Mouse (Mus musculus): ENCODE results near the gene Adra2b. TPM values are rescaled to one million over a fixed set of nuclear protein-coding genes. Genes with fewer than 3 reads are reported as not detected.

The Adra2b gene
- total RNA-seq (2022): 1 to 10 TPM in 2 of 4 experiments, under 1 TPM in 2; 0.96 to 1.2 (median 1.0) TPM

DNA sequence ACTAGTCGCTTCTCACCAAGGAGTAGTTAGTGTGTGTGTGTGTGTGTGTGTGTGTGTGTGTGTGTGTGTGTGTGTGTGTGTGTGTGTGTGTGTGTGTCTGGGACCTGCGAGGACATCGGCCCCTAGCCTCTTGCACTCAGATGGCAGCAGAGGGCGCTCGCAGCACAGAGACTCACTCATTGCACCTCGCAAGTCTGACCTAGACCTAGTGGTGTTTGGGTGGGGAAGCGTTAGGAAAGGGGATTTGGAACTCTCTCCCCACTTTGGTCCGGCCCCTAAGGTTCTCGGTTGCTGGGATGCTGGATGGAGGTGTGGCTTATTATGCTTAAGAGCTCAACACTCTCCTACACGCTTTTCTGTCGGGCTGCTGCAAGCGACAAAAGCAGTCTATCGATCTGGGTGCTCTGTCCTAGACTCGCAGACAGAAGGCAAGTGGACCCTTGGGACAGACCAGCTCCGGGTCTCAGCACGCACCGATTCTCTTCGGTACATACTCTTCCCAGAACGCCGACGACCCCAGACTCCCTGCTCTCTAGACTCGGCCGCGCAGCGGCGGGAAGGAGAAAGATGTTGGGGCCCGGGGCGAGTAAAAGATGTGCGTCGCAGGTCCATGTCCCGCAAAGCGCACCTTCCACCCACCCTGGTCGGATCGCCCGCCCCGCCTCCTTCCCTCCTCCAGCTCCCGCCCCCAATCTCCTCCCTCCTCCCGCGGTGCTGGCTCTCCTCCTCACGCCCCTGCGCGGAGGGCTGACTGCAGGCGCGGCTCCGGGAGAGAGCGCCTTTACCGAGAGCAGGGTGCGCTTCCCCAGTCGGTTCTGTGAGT lies at the start of gene Adra2b:
TSS of gene Adra2b (plus strand) at position 750 of the 823 bp plus-strand sequence.
- peak; percentile 57 to 69 for DNase-seq (ENCODE audit: low spot score in 2 of 2)

DNA sequence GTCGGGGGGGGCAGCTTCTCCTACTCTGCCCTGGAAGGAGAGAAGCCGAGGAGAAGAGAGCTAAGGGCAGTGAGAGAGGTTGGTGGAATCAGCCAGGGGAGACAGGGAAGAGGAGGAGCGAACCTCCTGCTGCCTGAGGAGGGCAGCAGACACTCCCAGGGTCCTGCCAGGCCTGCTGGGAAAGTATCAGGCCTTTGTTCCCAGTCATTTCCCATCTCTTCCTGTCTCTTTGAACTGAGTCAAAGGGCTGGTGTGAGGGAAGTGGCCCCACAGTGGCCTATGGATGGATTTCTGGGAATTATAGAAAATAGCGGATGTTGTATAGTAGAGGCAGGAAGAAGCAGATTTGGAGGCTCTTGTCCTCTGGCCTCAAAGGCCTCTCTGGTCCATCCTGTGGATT lies 49.1 kb upstream of the Adra2b start:
- no peak for DNase-seq (ENCODE audit: low spot score in 2 of 2)

DNA sequence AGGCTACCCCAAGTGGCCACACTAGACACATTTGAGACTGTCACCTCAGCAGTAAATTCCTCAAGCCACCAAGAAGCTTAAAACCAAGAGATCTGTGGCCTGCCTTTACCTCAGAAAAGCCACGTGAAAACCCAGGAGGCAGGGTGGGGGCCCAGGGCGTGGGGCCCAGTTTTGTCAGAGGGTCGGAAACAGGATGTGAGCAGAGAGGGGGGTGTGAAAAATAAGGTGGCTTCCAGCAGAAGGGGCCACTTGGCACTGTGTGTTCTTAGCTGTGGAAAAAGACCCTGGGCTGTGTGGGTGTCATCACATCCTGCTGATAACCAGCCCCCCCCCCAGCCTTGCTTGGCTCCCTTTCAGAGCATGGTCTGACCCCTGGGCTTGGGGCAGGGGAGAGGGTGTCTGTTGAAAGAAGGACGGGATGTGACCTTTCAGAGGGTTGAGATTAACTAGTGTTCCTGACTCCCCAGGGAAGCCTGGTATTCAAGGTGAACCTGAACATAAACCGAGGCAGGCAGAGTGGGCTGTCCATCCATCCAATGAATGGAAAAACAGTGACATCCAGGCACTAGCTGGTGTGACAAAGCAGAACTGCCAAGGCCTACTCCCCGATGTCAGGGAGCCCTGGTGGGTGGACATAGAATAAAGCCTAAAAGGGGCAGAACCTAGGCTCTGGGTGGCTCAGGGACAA lies 48.4 kb upstream of the Adra2b start:
- DNase-seq (ENCODE audit: low spot score in 2 of 2): no peak

DNA sequence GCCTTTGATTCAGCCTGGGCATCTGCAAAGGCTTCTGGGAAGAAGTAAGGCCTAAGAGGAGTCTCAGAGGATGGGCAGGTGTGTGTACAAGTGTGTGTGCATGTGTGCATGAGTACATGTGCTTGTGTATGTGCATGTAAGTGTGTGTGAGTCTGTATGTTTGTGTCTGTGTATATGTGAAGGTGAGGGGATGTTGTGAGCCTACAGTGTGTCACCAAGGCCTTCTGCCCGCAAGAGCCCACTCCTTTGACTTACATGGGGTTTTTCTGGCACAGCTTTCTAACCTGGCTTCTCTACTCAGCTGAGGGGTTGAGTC lies 47.9 kb upstream of the Adra2b start:
- DNase-seq (ENCODE audit: low spot score in 2 of 2): no peak

DNA sequence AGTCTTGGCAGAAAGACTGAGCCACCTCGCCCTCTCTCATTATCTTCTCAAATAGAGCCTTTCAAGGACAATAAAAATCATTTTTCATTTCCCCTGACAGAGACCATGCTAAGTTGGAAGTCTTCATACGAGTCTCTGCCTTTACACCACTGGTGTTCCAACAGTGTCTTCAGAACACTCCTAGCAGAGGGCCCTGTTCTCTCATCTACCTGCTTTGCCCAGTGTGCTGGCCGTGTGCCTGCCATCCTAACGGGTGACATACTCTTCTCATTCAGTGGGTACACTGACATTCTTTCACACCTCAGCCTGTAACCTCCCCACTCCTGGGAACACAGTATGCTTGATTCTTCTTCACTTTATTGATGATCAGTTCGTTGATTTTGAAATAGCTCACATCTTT lies 46.6 kb upstream of the Adra2b start:
- DNase-seq (ENCODE audit: low spot score in 2 of 2): no peak

DNA sequence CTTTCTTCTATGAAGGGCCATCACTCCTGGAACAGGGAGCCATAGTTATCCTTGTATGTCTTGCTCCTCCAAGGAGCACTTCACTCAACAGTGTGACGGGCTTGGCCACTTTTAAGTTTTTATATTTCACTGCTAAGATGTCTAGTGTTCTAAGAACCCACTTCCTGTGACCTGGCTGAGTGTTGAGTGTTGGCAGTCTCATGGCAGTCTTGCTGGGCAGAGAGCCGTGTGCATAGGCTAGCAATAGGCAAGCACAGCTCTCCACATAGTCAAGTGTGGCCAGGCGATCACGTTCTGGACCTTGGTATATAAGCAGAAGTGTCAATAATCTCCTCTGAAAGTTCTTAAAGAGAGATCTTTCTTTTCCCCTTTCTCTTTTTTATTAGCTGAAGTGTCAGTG lies 44.9 kb upstream of the Adra2b start:
- DNase-seq (ENCODE audit: low spot score in 2 of 2): no peak

DNA sequence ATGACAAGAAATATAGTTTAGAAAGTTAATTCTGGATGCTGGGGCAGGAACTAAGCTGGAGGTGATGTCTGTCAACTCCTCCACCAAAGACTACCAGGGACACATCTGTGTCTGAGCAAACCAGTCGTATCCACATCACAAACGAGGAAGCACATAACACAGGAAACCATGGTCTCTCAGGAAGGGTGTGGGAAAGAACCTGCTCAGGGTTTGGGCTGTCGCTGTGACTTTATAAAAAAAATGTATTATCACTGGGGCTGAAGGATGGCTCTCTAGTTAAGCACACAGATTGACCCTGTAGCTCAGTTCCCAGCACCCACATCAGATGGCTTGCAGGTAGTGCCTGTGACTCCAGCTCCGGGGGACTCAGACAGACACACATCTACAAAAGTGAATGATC lies 43.9 kb upstream of the Adra2b start:
- DNase-seq (ENCODE audit: low spot score in 2 of 2): no peak

DNA sequence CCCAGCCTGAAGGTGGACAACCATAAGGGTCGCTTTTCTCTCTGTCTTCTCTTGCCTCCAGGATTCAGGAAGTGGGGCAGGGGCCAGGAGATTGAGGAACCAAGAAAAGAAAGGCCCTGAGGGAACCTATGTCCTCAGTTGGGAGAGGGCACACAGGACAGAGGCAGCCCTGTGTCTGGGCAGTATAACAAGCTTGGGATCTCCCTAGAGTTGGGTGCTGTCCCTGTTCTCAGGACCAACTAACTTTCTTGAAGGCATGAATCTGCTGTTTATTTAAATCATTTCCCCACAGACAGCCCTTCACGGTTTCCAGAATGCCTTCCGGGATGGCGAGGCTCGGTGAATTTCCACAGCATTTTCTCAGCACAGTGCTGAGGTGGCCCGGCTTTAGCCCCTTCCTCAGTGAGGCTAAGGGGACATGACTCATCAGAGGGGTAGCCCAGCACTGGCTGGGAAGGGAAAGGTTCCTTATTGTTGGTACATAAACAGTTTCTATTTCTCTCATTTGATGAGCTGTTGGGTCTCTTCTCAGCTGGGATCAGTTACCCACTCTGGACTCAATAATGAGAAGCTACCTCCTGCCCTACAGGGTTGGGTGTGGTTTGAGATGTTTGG lies 40.2 kb upstream of the Adra2b start:
- DNase-seq (ENCODE audit: low spot score in 2 of 2): no peak

DNA sequence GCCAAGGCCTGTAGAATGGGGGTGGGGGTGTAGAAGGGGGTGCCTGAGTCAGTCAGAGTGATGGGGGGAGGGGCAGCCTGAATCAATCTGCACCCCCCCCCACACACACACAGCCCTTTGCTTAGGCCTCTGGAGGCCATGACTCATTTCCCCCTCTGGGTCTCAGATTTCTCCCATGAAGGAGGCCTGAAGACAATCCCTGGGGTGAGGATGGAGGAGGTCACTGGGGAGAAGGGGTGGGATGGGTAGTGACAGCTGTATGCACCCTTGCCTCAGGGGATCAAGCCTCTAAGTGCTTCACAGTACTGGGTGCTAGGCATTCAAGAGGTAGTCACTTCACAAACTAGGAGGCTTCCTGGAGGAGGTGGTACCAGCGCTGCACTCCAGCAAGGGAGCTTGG lies 39.3 kb upstream of the Adra2b start:
- no peak for DNase-seq (ENCODE audit: low spot score in 2 of 2)

DNA sequence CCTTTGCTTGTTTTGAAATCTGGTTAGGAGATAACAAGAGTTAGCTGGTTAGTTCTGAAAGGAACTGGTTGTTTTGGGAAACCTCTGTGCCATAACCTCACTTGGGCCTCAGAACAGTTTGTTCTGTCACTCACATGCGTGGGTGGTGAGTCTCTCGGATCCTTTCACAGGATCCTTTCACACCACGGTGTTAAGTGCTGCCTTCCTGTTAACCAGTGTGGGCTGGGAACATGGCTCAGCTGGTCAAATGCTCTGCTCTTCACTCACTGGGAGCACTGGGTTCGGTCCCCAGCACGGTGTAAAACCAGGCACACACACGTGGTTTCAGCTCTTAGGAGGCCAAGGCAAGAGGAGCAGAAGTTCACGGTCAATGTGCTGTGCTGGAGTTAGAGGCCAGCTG lies 38.6 kb upstream of the Adra2b start:
- DNase-seq (ENCODE audit: low spot score in 2 of 2): no peak

DNA sequence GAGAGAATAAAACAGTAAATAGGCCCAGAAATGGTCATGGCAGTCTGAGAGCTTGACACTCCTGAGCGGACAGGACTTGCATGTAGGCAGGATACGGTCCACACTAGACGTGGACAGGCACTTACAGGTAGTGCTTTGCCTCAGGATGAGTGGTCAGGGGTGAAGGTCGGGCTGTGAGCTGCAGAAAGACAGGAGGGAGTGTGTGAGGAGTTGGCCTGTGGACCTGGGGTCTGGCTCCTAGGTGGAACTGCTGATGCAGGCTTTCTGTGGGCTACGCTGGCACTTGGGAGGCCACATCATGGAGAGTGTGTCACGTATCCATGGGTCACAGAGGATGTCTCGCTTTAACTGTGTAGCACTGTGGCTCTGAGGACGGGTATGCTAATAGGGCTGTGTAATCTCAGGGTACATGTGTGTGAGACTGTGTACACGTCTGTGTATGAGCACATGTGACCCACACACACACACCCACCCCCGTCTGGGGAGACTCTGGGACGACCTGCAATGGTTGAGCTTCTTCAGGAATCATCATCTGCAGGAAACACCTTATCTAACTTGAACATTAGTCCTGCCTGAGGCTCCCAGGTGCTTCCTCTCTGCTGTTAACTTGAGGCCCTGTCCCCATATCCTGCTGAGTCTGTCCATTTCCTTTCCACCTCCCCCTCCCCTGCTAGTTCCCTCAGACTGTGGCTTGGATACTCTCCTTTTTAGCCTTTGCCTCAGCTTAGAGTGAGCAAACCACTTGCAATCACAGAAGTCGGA lies 34.7 kb upstream of the Adra2b start:
- no peak for DNase-seq (ENCODE audit: low spot score in 2 of 2)

DNA sequence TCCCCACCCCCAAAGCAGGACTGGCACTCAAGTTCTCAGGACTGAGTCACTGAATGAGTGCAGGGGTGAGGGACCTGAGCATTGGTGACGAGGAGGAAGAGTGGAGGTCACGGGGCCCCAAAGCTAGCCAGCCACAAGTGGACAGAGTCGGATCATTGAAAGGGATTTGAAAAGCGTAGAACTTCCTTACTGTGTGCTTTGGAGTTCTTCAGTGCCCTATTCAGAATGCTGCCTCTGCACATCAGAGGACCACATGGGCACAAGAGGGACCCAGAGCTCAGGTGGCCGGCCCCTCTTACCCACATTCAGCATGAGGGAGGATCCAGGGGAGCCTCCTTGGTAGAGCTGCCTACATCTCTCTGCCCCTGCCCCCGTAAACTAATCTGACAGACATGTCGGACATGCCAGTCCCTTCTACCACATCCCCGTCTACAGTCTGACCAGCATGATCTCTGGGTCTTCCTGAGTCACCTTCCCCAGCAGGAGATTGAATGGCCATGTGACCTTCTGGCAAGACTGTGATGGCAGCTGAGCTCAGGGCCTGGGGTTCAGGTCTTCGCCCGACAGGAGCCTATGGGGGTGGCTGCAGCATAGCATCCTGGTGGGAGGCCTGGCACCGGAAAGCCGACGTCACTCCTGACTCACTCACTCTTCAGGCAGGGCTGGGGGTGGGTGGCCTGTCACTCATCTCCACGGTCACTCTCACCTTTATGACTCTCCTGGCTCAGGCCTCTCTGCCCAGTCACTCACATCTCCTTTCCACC lies 30.0 kb upstream of the Adra2b start:
- no peak for DNase-seq (ENCODE audit: low spot score in 2 of 2)

DNA sequence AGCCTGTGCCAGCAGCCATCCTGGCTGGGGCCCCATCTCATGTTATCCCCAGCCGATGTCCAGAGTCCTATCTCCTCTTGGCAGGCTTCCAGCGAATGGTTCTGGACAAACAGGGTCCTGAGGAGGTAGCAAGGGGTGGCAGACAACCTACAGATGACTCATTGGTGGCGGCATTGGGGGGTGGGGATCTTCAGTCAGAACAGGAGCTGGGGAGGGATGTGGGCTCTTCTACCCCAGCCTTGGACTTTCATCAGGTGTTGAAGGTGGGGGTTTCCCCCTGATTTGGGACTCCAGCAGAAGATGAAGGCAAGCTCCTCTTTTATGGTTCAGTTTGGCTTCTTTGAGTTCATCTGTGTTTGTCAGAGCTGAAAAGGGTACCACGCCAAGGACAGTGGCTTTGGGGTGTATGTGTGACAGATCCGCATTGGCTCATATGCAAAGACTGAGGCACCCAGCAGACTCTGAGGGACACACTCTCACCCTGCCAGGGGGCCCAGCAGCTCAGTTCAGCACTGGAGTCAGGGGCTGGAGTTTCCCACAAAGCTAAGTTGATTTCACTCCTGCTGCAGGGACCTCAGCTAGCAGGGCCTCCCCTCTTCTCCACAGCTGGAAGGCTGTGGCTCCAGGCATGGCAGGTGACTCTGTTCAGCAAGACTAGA lies 28.9 kb upstream of the Adra2b start:
- no peak for DNase-seq (ENCODE audit: low spot score in 2 of 2)

DNA sequence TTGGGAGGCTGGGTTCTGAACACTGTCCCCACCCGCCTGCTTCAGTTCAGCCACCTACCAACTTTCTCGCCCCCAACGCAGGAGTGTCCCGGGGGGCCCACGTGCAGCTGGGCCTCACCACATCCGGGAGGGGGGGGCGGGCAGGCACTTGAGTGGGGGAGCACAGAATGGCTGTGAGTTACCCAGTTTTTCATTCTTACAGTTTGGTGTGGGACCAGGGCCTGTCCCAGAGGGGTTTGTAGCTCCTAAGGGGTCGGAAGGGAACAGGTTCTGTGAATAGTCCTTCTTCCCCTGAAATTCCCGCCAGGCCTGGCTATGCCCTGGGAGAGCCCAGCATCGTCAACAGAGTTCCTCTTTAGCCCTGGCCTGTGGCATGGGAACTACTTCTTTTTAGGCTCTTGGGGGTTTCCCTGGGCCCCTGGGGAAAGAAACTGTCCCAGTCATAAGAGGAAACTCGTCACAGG lies 27.9 kb upstream of the Adra2b start:
- no peak for DNase-seq (ENCODE audit: low spot score in 2 of 2)

DNA sequence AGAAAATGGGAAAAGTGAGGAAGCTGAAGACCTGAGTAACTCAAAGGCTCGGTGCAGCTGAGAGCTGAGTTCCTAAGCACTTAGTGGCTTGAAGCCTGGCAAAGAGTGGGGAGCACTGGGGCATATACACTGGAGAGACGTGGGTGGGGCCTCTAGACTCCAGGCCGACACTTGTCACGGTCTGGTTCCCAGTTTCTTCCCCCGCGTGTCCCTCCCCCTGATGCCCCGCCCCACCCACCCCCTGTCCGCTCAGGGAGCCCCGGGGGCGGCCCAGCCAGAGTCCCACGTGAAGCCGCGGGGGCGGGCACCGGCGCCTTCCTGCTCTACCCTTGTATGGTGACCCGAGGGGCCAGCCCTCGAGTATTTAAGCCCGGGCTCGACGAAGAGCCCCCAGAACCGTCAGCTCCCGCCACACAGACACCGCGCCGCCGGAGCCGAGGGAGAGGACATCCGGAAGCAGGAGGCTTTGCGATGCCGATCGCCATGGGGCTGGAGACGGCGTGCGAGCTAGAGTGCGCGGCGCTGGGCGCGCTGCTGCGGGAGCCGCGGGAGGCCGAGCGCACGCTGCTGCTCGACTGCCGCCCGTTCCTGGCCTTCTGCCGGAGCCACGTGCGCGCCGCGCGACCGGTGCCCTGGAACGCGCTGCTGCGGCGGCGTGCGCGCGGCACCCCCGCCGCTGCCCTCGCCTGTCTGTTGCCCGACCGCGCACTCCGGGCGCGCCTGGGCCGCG lies 27.1 kb upstream of the Adra2b start, which contains the start of gene Dusp2:
TSS of gene Dusp2 (plus strand) at position 393 of the 730 bp plus-strand sequence.
- DNase-seq (ENCODE audit: low spot score in 2 of 2): peak; percentile 38 to 52

DNA sequence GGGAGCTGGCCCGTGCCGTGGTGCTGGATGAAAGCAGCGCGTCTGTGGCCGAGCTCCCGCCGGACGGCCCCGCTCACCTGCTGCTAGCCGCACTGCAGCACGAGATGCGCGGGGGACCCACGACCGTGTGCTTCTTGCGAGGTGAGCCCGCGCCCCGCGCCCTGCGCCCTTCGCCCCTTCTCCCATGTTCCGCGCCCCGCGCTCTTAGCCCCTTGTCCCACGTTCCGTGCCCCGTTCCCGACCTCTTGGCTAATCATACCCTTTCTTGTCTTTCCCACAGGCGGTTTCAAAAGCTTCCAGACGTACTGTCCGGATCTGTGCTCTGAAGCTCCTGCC lies 26.5 kb upstream of the Adra2b start:
- DNase-seq (ENCODE audit: low spot score in 2 of 2): no peak

DNA sequence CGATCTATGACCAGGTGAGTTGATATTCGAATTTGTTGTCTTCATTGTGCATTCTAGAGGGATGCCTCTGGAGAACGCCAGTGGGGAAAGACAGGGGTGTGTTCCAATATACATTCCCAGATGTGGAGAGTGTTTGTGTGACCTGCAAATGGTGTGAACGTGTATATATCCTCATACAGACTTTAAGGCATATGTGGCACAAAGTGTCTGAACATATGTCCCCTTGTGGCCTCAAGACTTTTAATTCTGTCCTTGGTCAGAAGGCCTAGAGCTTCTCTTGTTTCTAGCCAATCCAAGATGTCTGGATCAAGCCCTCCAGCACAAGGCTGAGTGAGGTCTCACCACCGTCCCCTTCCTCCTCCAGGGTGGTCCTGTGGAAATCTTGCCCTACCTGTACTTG lies 26.1 kb upstream of the Adra2b start:
- no peak for DNase-seq (ENCODE audit: low spot score in 2 of 2)

DNA sequence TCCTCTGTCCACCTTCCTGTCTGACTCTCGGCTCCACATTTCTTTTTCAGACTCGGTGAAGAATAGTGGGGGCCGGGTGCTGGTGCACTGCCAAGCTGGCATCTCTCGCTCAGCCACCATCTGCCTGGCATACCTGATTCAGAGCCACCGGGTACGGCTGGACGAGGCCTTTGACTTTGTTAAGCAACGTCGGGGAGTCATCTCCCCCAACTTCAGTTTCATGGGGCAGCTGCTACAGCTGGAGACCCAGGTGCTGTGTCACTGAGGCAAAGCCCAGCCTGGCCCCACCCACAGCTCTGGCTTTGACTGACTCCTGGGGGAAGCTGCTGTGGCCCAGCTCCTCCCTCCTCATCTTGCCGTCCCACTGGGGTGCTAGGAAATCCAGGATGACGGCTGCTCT lies 25.5 kb upstream of the Adra2b start:
- DNase-seq (ENCODE audit: low spot score in 2 of 2): no peak

DNA sequence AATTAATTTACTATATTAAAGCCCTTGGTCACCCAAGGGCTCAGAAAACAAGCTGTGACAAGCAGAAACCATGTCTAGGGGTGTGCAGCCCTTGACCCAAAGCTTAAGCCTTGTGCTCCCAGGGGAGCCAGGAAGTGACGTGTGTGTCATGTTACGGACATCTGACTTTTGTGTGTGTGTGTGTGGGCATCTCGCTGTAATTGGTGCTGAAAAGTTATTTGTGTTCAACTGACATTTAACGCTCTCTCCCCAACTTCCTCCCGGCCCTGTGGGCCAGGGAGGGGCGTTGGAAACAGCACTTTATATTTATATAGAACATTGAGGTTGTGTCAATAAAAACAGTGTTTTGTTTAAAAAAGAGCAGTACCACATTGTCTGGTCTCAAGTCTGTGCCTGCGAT lies 25.0 kb upstream of the Adra2b start:
- DNase-seq (ENCODE audit: low spot score in 2 of 2): no peak

DNA sequence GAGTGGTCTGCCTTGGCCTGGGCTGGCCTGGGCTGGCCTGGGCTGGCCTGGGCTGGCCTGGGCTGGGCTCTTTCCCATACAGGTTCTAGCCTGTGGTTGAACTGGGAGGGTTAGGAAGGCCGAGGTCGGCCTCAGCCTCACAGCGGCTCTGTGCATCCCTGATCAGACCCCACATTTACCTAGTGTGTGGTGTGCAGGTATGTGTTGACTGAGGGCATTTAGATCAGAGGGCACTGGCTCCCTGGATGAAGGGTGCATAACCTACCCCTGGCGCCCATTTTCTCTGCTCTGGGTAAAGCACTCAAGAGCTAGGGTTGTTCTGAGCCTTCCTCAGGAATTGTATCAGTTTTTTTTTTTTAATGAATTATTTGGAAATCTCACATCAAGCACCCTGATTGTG lies 24.6 kb upstream of the Adra2b start, which contains the start of gene Astl:
TSS of gene Astl (plus strand) at position 224 of the 400 bp plus-strand sequence.
- no peak for DNase-seq (ENCODE audit: low spot score in 2 of 2)
